Mouse (Mus musculus) intestine, postnatal 0 days (tissue): ENCODE measurements around the gene Gnpnat1. TPM values are rescaled to one million over a fixed set of nuclear protein-coding genes. Genes with fewer than 3 reads are reported as not detected.

Source experiments
- ATAC-seq: fragments of 200-750 bp; cut with Nextera tagmentation; 2 replicates; pipeline ENCODE4 v1.8.0; 2017; ENCODE audit warnings: mild to moderate bottlenecking, moderate TSS enrichment, moderate library complexity
- H3K27ac ChIP-seq: fragments of 300-500 bp; sonication (generic); 2 replicates; pipeline ENCODE4 v1.5.1; 2014; ENCODE audit warnings: mild to moderate bottlenecking, low read depth, low read length, moderate library complexity
- H3K27me3 ChIP-seq: fragments of 300-500 bp; sonication (generic); replicated peaks from 2 replicates; pipeline ENCODE4 v1.6.1; 2014; ENCODE audit warnings: low read length, mixed read lengths; ENCODE audit not compliant: control insufficient read depth, insufficient read depth
- H3K36me3 ChIP-seq: fragments of 300-500 bp; sonication (generic); 2 replicates; pipeline ENCODE4 v1.6.1; 2014; ENCODE audit warnings: mild to moderate bottlenecking, moderate library complexity; ENCODE audit not compliant: control insufficient read depth, insufficient read depth
- H3K4me1 ChIP-seq: fragments of 300-500 bp; sonication (generic); replicated peaks from 2 replicates; pipeline ENCODE4 v1.6.1; 2014; ENCODE audit warnings: antibody characterized with exemption, low read length, mixed read lengths; ENCODE audit not compliant: control insufficient read depth, insufficient read depth
- H3K4me2 ChIP-seq: fragments of 300-500 bp; sonication (generic); replicated peaks from 2 replicates; pipeline ENCODE4 v1.6.1; 2014; ENCODE audit warnings: low read depth, mild to moderate bottlenecking, moderate library complexity
- H3K4me3 ChIP-seq: fragments of 300-500 bp; sonication (generic); 2 replicates; pipeline ENCODE4 v1.5.1; 2014; ENCODE audit warnings: low read depth, low read length
- H3K9ac ChIP-seq: fragments of 300-500 bp; sonication (generic); 2 replicates; pipeline ENCODE4 v1.6.1; 2014; ENCODE audit warnings: mild to moderate bottlenecking, low read depth, low read length
- H3K9me3 ChIP-seq: fragments of 300-500 bp; sonication (generic); 2 replicates; pipeline ENCODE4 v1.6.1; 2016; ENCODE audit warnings: mixed run types; ENCODE audit not compliant: control insufficient read depth
- CTCF ChIP-seq: sonication (generic); IDR thresholded peaks from 2 replicates; pipeline ENCODE4 v1.5.1; 2016; ENCODE audit warnings: low read depth, mild to moderate bottlenecking, control low read depth, antibody characterized with exemption, moderate library complexity
- WGBS: fragments of 180-500 bp; shearing (Covaris S2); extraction: QIAGEN DNeasy Blood & Tissue Kit; methylation state at CpG from one replicate; pipeline ENCODE4 v1.1.7; 2014; 5-methylcytosine and 5-hydroxymethylcytosine counted together
- microRNA-seq: library from miRNA; unstranded; fragments of <30 nt; microRNA quantifications from one replicate; pipeline ENCODE4, GENCODE M21; 2016
- polyA plus RNA-seq: library from polyadenylated mRNA; unstranded; fragments of >200 nt; fragmentation: Nextera tagmentation; extraction: Ambion mirVana; gene quantifications from 2 replicates; pipeline ENCODE4 v1.2.1, GENCODE M21; 2015

Gene Gnpnat1
- polyA plus RNA-seq, 1 experiment from 2014 or later: 40.9 TPM

DNA sequence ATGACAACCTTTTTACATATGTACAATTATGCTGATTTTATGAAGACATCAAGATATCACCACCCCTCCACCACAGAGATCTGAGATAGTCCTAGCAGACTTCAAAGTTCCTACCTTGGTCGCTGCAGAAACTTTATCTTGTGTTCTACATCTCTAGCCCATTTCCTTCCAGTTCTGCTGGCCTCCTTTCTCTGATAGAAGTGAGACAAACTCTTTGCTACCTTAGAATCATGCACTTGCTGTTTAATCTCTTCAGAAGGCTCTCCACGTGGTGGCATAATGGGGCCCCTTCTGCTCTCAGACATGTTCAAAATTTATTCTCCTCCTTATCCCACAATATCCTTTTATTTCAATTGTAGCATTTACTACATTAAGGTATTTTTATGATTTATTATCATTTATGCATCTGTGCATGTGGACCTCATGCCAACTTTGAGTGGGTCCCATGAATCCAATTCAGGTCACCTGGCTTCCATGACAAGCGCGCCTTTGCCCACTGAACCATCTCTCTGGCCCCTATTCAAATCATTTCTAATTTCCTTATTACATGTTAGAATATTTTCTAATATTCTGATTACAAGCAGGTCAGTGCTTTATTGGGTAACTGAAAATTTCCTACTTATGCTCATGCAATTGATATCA, 76.5 kb downstream of the Gnpnat1 start:
- no peak for TF ChIP-seq CTCF
- WGBS: 88% methylated on average over 4 of the region's 4 CpGs
- H3K27me3 ChIP-seq: no peaks in the 10 kb centered on the region

More for the DNA sequence above, 76.5 kb downstream of the Gnpnat1 start:
- H3K4me3 ChIP-seq: no peak overlapping the region
- no peak overlapping the region for H3K4me2 ChIP-seq
- H3K9ac ChIP-seq: no peak overlapping the region
- 0 out of 2 replicates have a peak, but pooled peaks cover 3% of the 10 kb centered on the region for H3K4me1 ChIP-seq
- no peaks in the 10 kb centered on the region for H3K9me3 ChIP-seq
- H3K36me3 ChIP-seq: peaks cover 8% of the 10 kb centered on the region
- no peak overlapping the region for H3K27ac ChIP-seq
- ATAC-seq: no peak

Small RNA genes lying within 50 kb of the gene (microRNA-seq; reads per million reads assigned to microRNA genes)
- not detected for gene Gm25353

Other genes with a start within 250 kb of the Gnpnat1 start
- 1.4 and 2.0 TPM in 2 replicates for gene Gpr137c, start 185.2 kb downstream of the Gnpnat1 start, polyA plus RNA-seq
- gene Txndc16, start 184.6 kb downstream of the Gnpnat1 start, polyA plus RNA-seq: 4.2 and 5.2 TPM in 2 replicates
- 96.3 and 96.6 TPM in 2 replicates for gene Ero1l, start 86.1 kb downstream of the Gnpnat1 start, polyA plus RNA-seq
- gene Psmc6, start 75.1 kb downstream of the Gnpnat1 start, polyA plus RNA-seq: 98.6 and 98.8 TPM in 2 replicates
- 40.1 and 46.5 TPM in 2 replicates for gene Styx, start 53.8 kb downstream of the Gnpnat1 start, polyA plus RNA-seq
- 138 and 147 TPM in 2 replicates for gene Fermt2, start 125.2 kb upstream of the Gnpnat1 start, polyA plus RNA-seq